In the genomic region with DNA sequence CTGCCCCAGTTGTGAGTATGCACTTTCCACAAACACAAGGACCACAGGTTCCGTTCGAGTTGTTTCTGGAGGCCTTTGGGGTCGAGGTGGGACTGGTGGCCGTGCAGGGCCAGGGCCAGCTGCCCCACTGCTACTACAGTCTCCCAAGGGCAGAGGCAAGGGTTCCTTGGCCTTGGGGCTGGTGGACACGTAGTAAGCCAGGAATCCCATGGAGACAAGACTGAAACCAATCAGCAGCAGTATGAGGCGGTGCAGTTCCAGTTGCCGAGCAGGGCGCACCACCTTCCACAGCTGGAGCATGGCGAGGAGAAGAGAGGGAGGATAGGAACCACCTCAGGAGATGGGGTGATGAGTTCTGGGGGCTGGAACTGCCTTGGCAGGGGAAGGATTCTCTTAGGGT, we compare ENCODE assay signal across 23 mouse cellular contexts. TPM values are rescaled to one million over a fixed set of nuclear protein-coding genes. Genes with fewer than 3 reads are reported as not detected.
DNase-seq lines count a peak whose midpoint lies in the region; TF ChIP-seq lines count a peak whose summit lies in the region.
"Had no signal": no experiment of that assay in that cellular context is flagged by ENCODE, and none has a peak within 500 bp of the region (broad histone marks: within the 10 kb centered on the region; RNA-seq: fewer than 3 reads in every experiment).

No protein-coding gene starts in this region.

- H3K27ac ChIP-seq in heart, embryonic 10.5 days: 0 out of 2 replicates have a peak overlapping the region, but pooled peaks have one; percentile 48
- H3K27ac ChIP-seq in ES-E14 (ENCODE audit: insufficient read depth, low read depth, low read length, poor library complexity, severe bottlenecking): no peak overlapping the region
- H3K27ac ChIP-seq in macrophage: peak overlapping the region; percentile 95; the same call in 1 of the 2 replicates
- H3K27ac ChIP-seq: embryonic facial prominence, embryonic 12.5 days; embryonic facial prominence, embryonic 15.5 days; heart, adult 2 months; hindbrain, embryonic 10.5 days; hindbrain, embryonic 13.5 days; intestine, embryonic 15.5 days had no signal

- no peak overlapping the region for H3K9ac ChIP-seq in ES-E14 (ENCODE audit: insufficient read depth, low read depth, low read length, poor library complexity, severe bottlenecking)
- H3K9ac ChIP-seq: embryonic facial prominence, embryonic 12.5 days; embryonic facial prominence, embryonic 15.5 days; forebrain, postnatal 0 days; hindbrain, embryonic 13.5 days; intestine, embryonic 15.5 days had no signal

- H3K36me3 ChIP-seq in heart, embryonic 10.5 days: peaks cover 73% of the 10 kb centered on the region
- peaks cover 17% of the 10 kb centered on the region for H3K36me3 ChIP-seq in E14TG2a.4 (ENCODE audit: insufficient read depth, low read length)
- peaks cover 5% of the 10 kb centered on the region; the same call in 1 of the 2 replicates for H3K36me3 ChIP-seq in ES-E14 (ENCODE audit: control insufficient read depth, insufficient read depth, low read length, poor library complexity, severe bottlenecking)
- peaks cover 52% of the 10 kb centered on the region for H3K36me3 ChIP-seq in macrophage (ENCODE audit: inconsistent target)

- intact Hi-C loops in heart, postnatal 14 days (cut with DNase I): no loop called here

- no peak for DNase-seq in heart, embryonic 10.5 days (ENCODE audit: low spot score)
- DNase-seq in heart, postnatal 14 days: no peak
- no peak for DNase-seq in ES-E14 (ENCODE audit: low read depth, low spot score)
- no peak for DNase-seq in adrenal gland, postnatal 25 days
- DNase-seq in kidney, adult 8-10 months: no peak
- DNase-seq: adrenal gland, postnatal 10 days; B cell, adult 2 months; cerebellum, adult 11 months; cerebellum, adult 2 months; cerebellum, adult 9-11 months; cerebellum, postnatal 25 days; forebrain, postnatal 0 days; gastrocnemius, postnatal 25 days; heart, adult 2 months; heart, postnatal 36 days had no signal

- H3K27me3 ChIP-seq in heart, embryonic 10.5 days (ENCODE audit: insufficient read depth, poor library complexity, severe bottlenecking): no peaks in the 10 kb centered on the region
- H3K27me3 ChIP-seq in E14TG2a.4 (ENCODE audit: insufficient read depth, low read length): peaks cover 44% of the 10 kb centered on the region
- H3K27me3 ChIP-seq: CH12.LX; embryonic facial prominence, embryonic 12.5 days; embryonic facial prominence, embryonic 15.5 days; hindbrain, embryonic 13.5 days; intestine, embryonic 15.5 days had no signal

- H3K9me3 ChIP-seq in heart, embryonic 10.5 days: no peaks in the 10 kb centered on the region
- H3K9me3 ChIP-seq in E14TG2a.4 (ENCODE audit: low read length): no peaks in the 10 kb centered on the region
- no peaks in the 10 kb centered on the region for H3K9me3 ChIP-seq in ES-E14 (ENCODE audit: control insufficient read depth, insufficient read depth, low read depth, low read length)
- H3K9me3 ChIP-seq: embryonic facial prominence, embryonic 12.5 days; embryonic facial prominence, embryonic 15.5 days; hindbrain, embryonic 10.5 days; hindbrain, embryonic 13.5 days; intestine, embryonic 15.5 days had no signal

- no peak for TF ChIP-seq CTCF in E14TG2a.4 (conservative IDR thresholded peaks at IDR 0.05; ENCODE audit: low read length)

- H3K79me2 ChIP-seq in macrophage (ENCODE audit: inconsistent target): peaks cover 64% of the 10 kb centered on the region

- H3K4me3 ChIP-seq in heart, embryonic 10.5 days: no peak overlapping the region
- H3K4me3 ChIP-seq in E14TG2a.4 (replicated peaks; ENCODE audit: low read length) (peak overlapping the region; percentile 71), ES-E14 (ENCODE audit: insufficient read depth in 1 of 2, low read depth in 1 of 2, low read length in 2 of 2, poor library complexity in 1 of 2, severe bottlenecking in 1 of 2) (0 out of 4 replicates have a peak overlapping the region, but pooled peaks have one; percentile 37 to 54), macrophage (ENCODE audit: inconsistent target) (no peak overlapping the region)
- H3K4me3 ChIP-seq: embryonic facial prominence, embryonic 12.5 days; embryonic facial prominence, embryonic 15.5 days; heart, adult 2 months; hindbrain, embryonic 10.5 days; hindbrain, embryonic 13.5 days; intestine, embryonic 15.5 days had no signal

- peaks cover 32% of the 10 kb centered on the region for H3K4me1 ChIP-seq in heart, embryonic 10.5 days
- H3K4me1 ChIP-seq in E14TG2a.4 (replicated peaks; ENCODE audit: low read depth, low read length): peaks cover 34% of the 10 kb centered on the region
- peaks cover 0 to 8% of the 10 kb centered on the region in 2 experiments; a peak in 1 of 4 replicates for H3K4me1 ChIP-seq in ES-E14 (ENCODE audit: control insufficient read depth in 2 of 2, insufficient read depth in 2 of 2, low read length in 2 of 2, poor library complexity in 1 of 2)

- WGBS in heart, embryonic 10.5 days: 88% methylated on average over 9 of the region's 9 CpGs
- WGBS in macrophage (ENCODE audit: missing documents): 94% methylated on average over 9 of the region's 9 CpGs

- in situ Hi-C loops in ES-E14 (cut with MboI; ENCODE audit: low sequenced_read_pairs in 2 of 2, unreplicated experiment in 2 of 2): no loop called here

TF ChIP-seq in ES-E14, 5 proteins besides CTCF, POLR2A, EP300 and RAD21:
- no peak for TF ChIP-seq HCFC1 (IDR thresholded peaks at IDR 0.05; ENCODE audit: borderline replicate concordance, insufficient read depth, low read length)
- no peak for TF ChIP-seq CHD2 (IDR thresholded peaks at IDR 0.05; ENCODE audit: low read depth, low read length)
- TF ChIP-seq MAFK (IDR thresholded peaks at IDR 0.05; ENCODE audit: insufficient read depth, low read depth, low read length): no peak
- TF ChIP-seq ZNF384 (IDR thresholded peaks at IDR 0.05; ENCODE audit: low read depth, low read length): no peak
- TF ChIP-seq ZC3H11A (IDR thresholded peaks at IDR 0.05; ENCODE audit: borderline replicate concordance, low read depth, low read length): no peak

RNA-seq across cellular contexts. Expression of a gene that starts 4.5 kb away (rescaled TPM):
- polyA plus RNA-seq in heart, embryonic 10.5 days (2016; fragmentation: Nextera tagmentation; extraction: Ambion mirVana): 17.5 and 19.7 TPM in 2 replicates
- 10 to 100 TPM; 13.6 to 15.4 TPM for total RNA-seq in heart, postnatal 14 days (2021)
- 12.1 and 19.1 TPM in 2 replicates for total RNA-seq in ES-E14 (2012; rRNA removed)
- total RNA-seq in macrophage (2018; cell fraction: chromatin; rRNA removed): 100 to 1,000 TPM in 21 of 26 experiments, 10 to 100 TPM in 5; 68.3 to 330 (median 160) TPM
- total RNA-seq in macrophage (2018; cell fraction: cytosol; rRNA removed): 10 to 100 TPM; 24.5 to 83.9 (median 48.9) TPM
- total RNA-seq in macrophage (2018; cell fraction: nucleus; rRNA removed): 100 to 1,000 TPM in 21 of 26 experiments, 10 to 100 TPM in 5; 69.3 to 295 (median 131) TPM
- polyA plus RNA-seq in macrophage (2018): 30.3 to 67.9 TPM (median 35.8 TPM) in 3 replicates
- total RNA-seq in adrenal gland, postnatal 25 days (2021): 33.5 and 36.2 TPM in 2 replicates

RNA-seq across cellular contexts. Expression of a gene that starts 22.5 kb away (rescaled TPM):
- 25.9 and 33.1 TPM in 2 replicates for polyA plus RNA-seq in heart, embryonic 10.5 days (2016; fragmentation: Nextera tagmentation; extraction: Ambion mirVana)
- 10 to 100 TPM; 56.1 to 63.3 TPM for total RNA-seq in heart, postnatal 14 days (2021)
- total RNA-seq in ES-E14 (2012; rRNA removed): 33.2 and 33.9 TPM in 2 replicates
- 100 to 1,000 TPM; 322 to 740 (median 494) TPM for total RNA-seq in macrophage (2018; cell fraction: chromatin; rRNA removed)
- 10 to 100 TPM; 30.5 to 65.8 (median 44.9) TPM for total RNA-seq in macrophage (2018; cell fraction: cytosol; rRNA removed)
- 100 to 1,000 TPM; 207 to 425 (median 288) TPM for total RNA-seq in macrophage (2018; cell fraction: nucleus; rRNA removed)
- 38.2 to 53.2 TPM (median 47.0 TPM) in 3 replicates for polyA plus RNA-seq in macrophage (2018)
- 116 and 146 TPM in 2 replicates for total RNA-seq in adrenal gland, postnatal 25 days (2021)

RNA-seq across cellular contexts. Expression of a gene that starts 27.1 kb away (rescaled TPM):
- 224 and 232 TPM in 2 replicates for polyA plus RNA-seq in heart, embryonic 10.5 days (2016; fragmentation: Nextera tagmentation; extraction: Ambion mirVana)
- total RNA-seq in heart, postnatal 14 days (2021): 100 to 1,000 TPM in 1 of 2 experiments, 10 to 100 TPM in 1; 87.4 to 104 TPM
- total RNA-seq in ES-E14 (2012; rRNA removed): 136 and 137 TPM in 2 replicates
- 10 to 100 TPM in 24 of 26 experiments, 1 to 10 TPM in 2; 9.8 to 58.5 (median 26.2) TPM for total RNA-seq in macrophage (2018; cell fraction: chromatin; rRNA removed)
- 100 to 1,000 TPM in 2 of 26 experiments, 10 to 100 TPM in 24; 49.8 to 116 (median 73.2) TPM for total RNA-seq in macrophage (2018; cell fraction: cytosol; rRNA removed)
- total RNA-seq in macrophage (2018; cell fraction: nucleus; rRNA removed): 10 to 100 TPM; 11.2 to 51.2 (median 21.9) TPM
- 58.9 to 120 TPM (median 68.1 TPM) in 3 replicates for polyA plus RNA-seq in macrophage (2018)
- total RNA-seq in adrenal gland, postnatal 25 days (2021): 70.4 and 90.7 TPM in 2 replicates

RNA-seq across cellular contexts. Expression of a gene that starts 35.1 kb away (rescaled TPM):
- polyA plus RNA-seq in heart, embryonic 10.5 days (2016; fragmentation: Nextera tagmentation; extraction: Ambion mirVana): 18.4 and 19.5 TPM in 2 replicates
- total RNA-seq in heart, postnatal 14 days (2021): 10 to 100 TPM in 1 of 2 experiments, 1 to 10 TPM in 1; 8.9 to 10.1 TPM
- total RNA-seq in ES-E14 (2012; rRNA removed): 5.0 and 6.1 TPM in 2 replicates
- total RNA-seq in macrophage (2018; cell fraction: chromatin; rRNA removed): 1 to 10 TPM in 25 of 26 experiments, under 1 TPM in 1; 1.00 to 9.2 (median 2.9) TPM
- 10 to 100 TPM in 6 of 26 experiments, 1 to 10 TPM in 20; 4.8 to 14.4 (median 8.4) TPM for total RNA-seq in macrophage (2018; cell fraction: cytosol; rRNA removed)
- 10 to 100 TPM in 13 of 26 experiments, 1 to 10 TPM in 13; 4.7 to 21.4 (median 10.0) TPM for total RNA-seq in macrophage (2018; cell fraction: nucleus; rRNA removed)
- polyA plus RNA-seq in macrophage (2018): 6.3 to 12.2 TPM (median 8.0 TPM) in 3 replicates
- 18.0 and 22.5 TPM in 2 replicates for total RNA-seq in adrenal gland, postnatal 25 days (2021)

RNA-seq across cellular contexts. Expression of a gene that starts 55.8 kb away (rescaled TPM):
- polyA plus RNA-seq in heart, embryonic 10.5 days (2016; fragmentation: Nextera tagmentation; extraction: Ambion mirVana): 101 and 113 TPM in 2 replicates
- total RNA-seq in heart, postnatal 14 days (2021): 100 to 1,000 TPM in 1 of 2 experiments, 10 to 100 TPM in 1; 98.8 to 101 TPM
- total RNA-seq in ES-E14 (2012; rRNA removed): 104 TPM in 2 replicates
- 100 to 1,000 TPM; 142 to 235 (median 175) TPM for total RNA-seq in macrophage (2018; cell fraction: chromatin; rRNA removed)
- 10 to 100 TPM; 51.1 to 71.1 (median 61.4) TPM for total RNA-seq in macrophage (2018; cell fraction: cytosol; rRNA removed)
- total RNA-seq in macrophage (2018; cell fraction: nucleus; rRNA removed): 100 to 1,000 TPM in 10 of 26 experiments, 10 to 100 TPM in 16; 76.3 to 122 (median 96.9) TPM
- polyA plus RNA-seq in macrophage (2018): 43.0 to 56.3 TPM (median 51.3 TPM) in 3 replicates
- total RNA-seq in adrenal gland, postnatal 25 days (2021): 119 and 125 TPM in 2 replicates

Comparison
In these comparisons a context has a peak if more than half of its experiments do, and no peak if none do; other contexts are left out.
1. H3K4me3 ChIP-seq: peak in E14TG2a.4 (single experiment) and ES-E14 (2 of 2); none in heart, embryonic 10.5 days (single experiment) and macrophage (single experiment).